Mouse (Mus musculus): ENCODE results near the gene Cd38. TPM values are rescaled to one million over a fixed set of nuclear protein-coding genes. Genes with fewer than 3 reads are reported as not detected.

Gene Cd38
- 3.8 and 4.9 TPM in 2 replicates for polyA plus RNA-seq (2012; ENCODE audit: insufficient read depth, insufficient read length, missing spikeins)

GRCm38 (mm10) chr5:43868253-43868652, at the start of gene Cd38:
Gene Cd38 (plus strand): TSS chr5:43868553.
- Histone ChIP-seq H3K4me3 (ENCODE audit: insufficient read depth, low read depth, low read length) (peak within 1 kb of the TSS; percentile 76), H3K4me1 (ENCODE audit: control insufficient read depth, insufficient read depth, insufficient read length, low read length) (peaks cover 5% of the 10 kb centered on the region), H3K27ac (replicated peaks; ENCODE audit: low read depth, low read length) (peak within 1 kb of the TSS; percentile 98)

GRCm38 (mm10) chr5:43818695-43819094, 49.7 kb upstream of the Cd38 start, which contains the start of gene Bst1:
Gene Bst1 (plus strand): TSS chr5:43818885.
- Histone ChIP-seq H3K4me3 (ENCODE audit: insufficient read depth, low read depth, low read length) (no peak within 1 kb of the TSS), H3K4me1 (ENCODE audit: control insufficient read depth, insufficient read depth, insufficient read length, low read length) (no peaks in the 10 kb centered on the region), H3K27ac (replicated peaks; ENCODE audit: low read depth, low read length) (no peak within 1 kb of the TSS)

- no peak overlapping the region for H3K4me3 ChIP-seq (ENCODE audit: insufficient read depth, low read depth, low read length)
- H3K27ac ChIP-seq (replicated peaks; ENCODE audit: low read depth, low read length), result no peak overlapping the region
- H3K4me1 ChIP-seq (ENCODE audit: control insufficient read depth, insufficient read depth, insufficient read length, low read length), result no peaks in the 10 kb centered on the region
Measured at GRCm38 (mm10) chr5:43820785-43821184, 47.6 kb upstream of the Cd38 start.

GRCm38 (mm10) chr5:43821538-43821937, 46.8 kb upstream of the Cd38 start, which contains the start of gene Fbxl5:
Gene Fbxl5 (minus strand): TSS chr5:43821638.
- no peaks in the 10 kb centered on the region for H3K4me1 ChIP-seq (ENCODE audit: control insufficient read depth, insufficient read depth, insufficient read length, low read length)
- H3K4me3 ChIP-seq (ENCODE audit: insufficient read depth, low read depth, low read length), result no peak within 1 kb of the TSS
- no peak within 1 kb of the TSS for H3K27ac ChIP-seq (replicated peaks; ENCODE audit: low read depth, low read length)

GRCm38 (mm10) chr5:43822199-43822598, 46.2 kb upstream of the Cd38 start:
- no peaks in the 10 kb centered on the region for H3K4me1 ChIP-seq (ENCODE audit: control insufficient read depth, insufficient read depth, insufficient read length, low read length)
- no peak overlapping the region for H3K27ac ChIP-seq (replicated peaks; ENCODE audit: low read depth, low read length)
- H3K4me3 ChIP-seq (ENCODE audit: insufficient read depth, low read depth, low read length), result no peak overlapping the region

DNA sequence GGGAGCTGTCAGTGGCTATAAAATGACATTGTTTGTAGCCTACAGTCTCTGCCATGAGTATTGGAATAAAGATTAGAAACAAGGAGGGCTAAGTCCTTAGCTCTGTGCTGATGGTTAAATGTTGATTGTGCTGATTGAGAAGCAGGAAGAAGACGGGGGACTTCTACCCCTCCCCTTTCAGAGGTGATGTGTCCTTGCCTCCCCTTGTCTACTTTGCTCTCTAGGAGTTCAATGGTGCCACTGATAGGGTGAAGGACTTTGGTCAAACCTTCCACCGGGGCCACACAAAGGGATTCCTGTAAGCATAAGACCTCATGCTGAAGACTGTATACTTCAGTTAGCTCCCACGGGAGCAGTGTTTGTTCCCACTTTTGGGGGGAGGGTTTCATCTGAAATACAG, 45.5 kb upstream of the Cd38 start:
- Histone ChIP-seq H3K4me3 (ENCODE audit: insufficient read depth, low read depth, low read length) (no peak overlapping the region), H3K4me1 (ENCODE audit: control insufficient read depth, insufficient read depth, insufficient read length, low read length) (no peaks in the 10 kb centered on the region)

DNA sequence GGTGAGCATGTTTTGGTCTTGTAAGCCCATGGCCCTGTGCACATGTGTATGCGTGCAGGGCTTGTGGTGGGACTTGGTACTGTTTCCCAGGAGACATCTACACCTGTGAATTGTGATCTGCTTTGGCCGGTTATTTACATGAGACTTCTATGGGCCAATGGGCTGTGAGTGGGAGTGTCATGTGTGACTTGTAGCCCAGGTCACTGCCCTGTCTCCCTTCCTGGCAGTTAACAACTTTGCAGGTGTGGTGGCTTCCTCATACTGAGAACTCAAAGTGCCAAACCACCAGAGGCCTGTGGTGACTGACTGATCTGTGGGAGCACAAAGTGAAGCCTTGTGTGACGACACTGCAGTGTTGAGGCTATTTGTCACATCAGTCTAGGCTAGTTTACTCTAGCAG, 43.8 kb upstream of the Cd38 start:
- H3K4me3 ChIP-seq (ENCODE audit: insufficient read depth, low read depth, low read length), result no peak overlapping the region
- H3K27ac ChIP-seq (replicated peaks; ENCODE audit: low read depth, low read length), result no peak overlapping the region
- H3K4me1 ChIP-seq (ENCODE audit: control insufficient read depth, insufficient read depth, insufficient read length, low read length), result no peaks in the 10 kb centered on the region

More for the DNA sequence above, 45.5 kb upstream of the Cd38 start:
- H3K27ac ChIP-seq (replicated peaks; ENCODE audit: low read depth, low read length), result no peak overlapping the region

- no peaks in the 10 kb centered on the region for H3K4me1 ChIP-seq (ENCODE audit: control insufficient read depth, insufficient read depth, insufficient read length, low read length)
- no peak overlapping the region for H3K4me3 ChIP-seq (ENCODE audit: insufficient read depth, low read depth, low read length)
- H3K27ac ChIP-seq (replicated peaks; ENCODE audit: low read depth, low read length), result no peak overlapping the region
Measured at GRCm38 (mm10) chr5:43826883-43827282, 41.5 kb upstream of the Cd38 start.

DNA sequence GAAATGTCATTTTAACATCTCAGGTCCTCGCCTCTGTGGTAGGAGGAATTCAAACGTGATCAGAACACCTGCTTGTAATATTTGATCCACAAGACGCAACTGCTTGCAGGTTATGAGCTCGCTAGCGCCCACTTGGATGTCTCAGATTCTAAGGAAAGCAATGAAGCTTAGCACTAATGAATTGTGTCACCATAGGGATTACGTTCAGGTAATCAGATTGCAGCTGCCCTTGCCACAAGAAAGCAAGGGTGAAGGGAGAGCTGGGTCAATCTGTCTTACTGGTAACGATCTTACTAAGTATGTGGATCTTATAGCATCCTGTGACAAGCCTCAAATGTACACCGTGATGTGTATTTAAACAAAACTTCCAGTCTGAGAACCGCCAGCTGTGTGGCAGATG, 41.0 kb upstream of the Cd38 start:
- H3K4me1 ChIP-seq (ENCODE audit: control insufficient read depth, insufficient read depth, insufficient read length, low read length), result no peaks in the 10 kb centered on the region
- no peak overlapping the region for H3K4me3 ChIP-seq (ENCODE audit: insufficient read depth, low read depth, low read length)
- H3K27ac ChIP-seq (replicated peaks; ENCODE audit: low read depth, low read length), result no peak overlapping the region

DNA sequence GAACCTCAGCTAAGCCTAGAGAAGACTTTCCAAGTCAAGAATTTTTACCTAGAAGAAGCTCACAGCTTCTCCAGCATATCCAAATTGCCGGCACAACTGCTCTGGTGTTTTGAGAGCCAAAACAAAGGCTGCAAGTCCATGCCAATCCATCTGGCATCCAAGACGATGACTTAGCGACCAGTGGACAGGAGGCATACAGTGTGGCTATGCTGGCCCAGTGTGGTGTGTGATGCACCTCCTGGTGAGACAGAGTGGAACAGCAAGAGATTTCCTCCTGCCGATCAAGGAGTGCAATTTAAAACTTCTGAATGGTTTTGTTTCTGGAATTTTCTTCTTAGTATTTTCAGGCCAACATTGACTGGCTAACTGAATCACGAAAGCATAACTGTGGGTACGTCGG, 31.8 kb upstream of the Cd38 start:
- no peak overlapping the region for H3K27ac ChIP-seq (replicated peaks; ENCODE audit: low read depth, low read length)
- H3K4me1 ChIP-seq (ENCODE audit: control insufficient read depth, insufficient read depth, insufficient read length, low read length), result no peaks in the 10 kb centered on the region
- H3K4me3 ChIP-seq (ENCODE audit: insufficient read depth, low read depth, low read length), result no peak overlapping the region

GRCm38 (mm10) chr5:43837372-43837771, 31.0 kb upstream of the Cd38 start:
- no peaks in the 10 kb centered on the region for H3K4me1 ChIP-seq (ENCODE audit: control insufficient read depth, insufficient read depth, insufficient read length, low read length)
- H3K4me3 ChIP-seq (ENCODE audit: insufficient read depth, low read depth, low read length), result no peak overlapping the region
- H3K27ac ChIP-seq (replicated peaks; ENCODE audit: low read depth, low read length), result no peak overlapping the region

DNA sequence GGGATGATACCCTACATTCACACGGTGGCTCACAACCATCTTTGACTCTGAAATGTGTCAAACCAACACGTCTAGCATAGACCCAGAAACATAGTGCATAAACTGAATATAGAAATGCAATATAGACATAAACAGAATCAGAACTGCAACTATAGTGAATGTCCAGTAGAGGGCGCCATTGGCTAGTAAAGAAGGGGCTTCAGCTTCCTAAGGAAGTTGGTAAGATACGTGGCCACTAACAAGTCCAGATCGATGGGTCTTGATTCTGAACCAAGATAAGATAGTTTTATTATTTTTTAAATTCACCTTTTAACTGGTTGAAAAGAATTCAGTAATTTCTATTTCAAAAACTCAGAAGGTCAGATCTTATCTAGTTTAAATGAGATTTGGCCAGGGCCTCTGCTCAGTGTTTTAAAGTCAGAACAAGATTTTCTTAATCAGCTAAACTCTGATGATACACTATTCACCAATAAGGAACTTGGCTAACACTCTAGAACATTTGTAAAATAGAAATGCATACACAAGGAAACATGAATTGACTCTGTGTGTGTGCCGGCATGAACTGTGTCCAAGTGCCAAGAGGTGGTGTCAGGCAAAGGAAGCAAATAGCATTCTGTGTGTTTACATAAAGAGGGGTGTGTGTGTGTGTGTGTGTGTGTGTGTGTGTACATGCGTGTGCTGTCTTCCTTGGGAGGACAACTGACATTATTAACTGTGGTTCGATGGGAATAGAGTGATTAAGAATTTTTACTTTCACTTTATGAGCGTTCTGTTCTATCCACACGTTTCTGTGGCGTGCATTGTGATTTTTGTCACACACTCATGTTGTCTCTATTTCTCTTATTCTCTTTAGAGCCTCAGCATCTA, 27.0 kb upstream of the Cd38 start:
- peak overlapping the region; percentile 55 for H3K27ac ChIP-seq (replicated peaks; ENCODE audit: low read depth, low read length)
- peak overlapping the region; percentile 54 for H3K4me3 ChIP-seq (ENCODE audit: insufficient read depth, low read depth, low read length)
- peaks cover 11% of the 10 kb centered on the region; the same call in 1 of the 2 replicates for H3K4me1 ChIP-seq (ENCODE audit: control insufficient read depth, insufficient read depth, insufficient read length, low read length)

- Histone ChIP-seq H3K27ac (replicated peaks; ENCODE audit: low read depth, low read length) (peak overlapping the region; percentile 55), H3K4me1 (ENCODE audit: control insufficient read depth, insufficient read depth, insufficient read length, low read length) (peaks cover 14% of the 10 kb centered on the region; the same call in 1 of the 2 replicates), H3K4me3 (ENCODE audit: insufficient read depth, low read depth, low read length) (peak overlapping the region; percentile 54)
Measured at GRCm38 (mm10) chr5:43842011-43842285, 26.4 kb upstream of the Cd38 start.

GRCm38 (mm10) chr5:43842576-43843155, 25.7 kb upstream of the Cd38 start:
- Histone ChIP-seq H3K4me1 (ENCODE audit: control insufficient read depth, insufficient read depth, insufficient read length, low read length) (peaks cover 14% of the 10 kb centered on the region; the same call in 1 of the 2 replicates), H3K27ac (replicated peaks; ENCODE audit: low read depth, low read length) (no peak overlapping the region), H3K4me3 (ENCODE audit: insufficient read depth, low read depth, low read length) (no peak overlapping the region)

DNA sequence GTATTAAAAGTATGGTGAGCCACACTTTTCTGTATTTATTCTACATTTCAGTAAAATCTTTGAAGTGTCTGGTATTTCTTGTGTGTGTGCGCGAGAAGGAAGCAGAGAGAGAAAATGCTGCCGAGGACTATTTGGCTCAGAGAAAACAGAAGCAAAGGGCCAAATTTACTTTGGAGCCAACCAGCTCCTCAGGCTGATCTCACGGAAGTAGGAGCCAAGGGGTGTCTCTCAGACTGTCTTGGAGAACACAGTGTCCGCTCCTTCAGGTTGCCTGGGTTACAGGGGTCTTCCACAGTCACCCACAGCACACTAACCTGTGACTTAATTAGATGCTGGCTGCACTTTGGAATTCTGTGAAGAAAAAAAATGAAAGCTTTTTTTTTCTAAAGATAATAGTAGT, 23.3 kb upstream of the Cd38 start:
- Histone ChIP-seq H3K4me1 (ENCODE audit: control insufficient read depth, insufficient read depth, insufficient read length, low read length) (peaks cover 14% of the 10 kb centered on the region; the same call in 1 of the 2 replicates), H3K27ac (replicated peaks; ENCODE audit: low read depth, low read length) (peak overlapping the region; percentile 87), H3K4me3 (ENCODE audit: insufficient read depth, low read depth, low read length) (no peak overlapping the region)

- Histone ChIP-seq H3K27ac (replicated peaks; ENCODE audit: low read depth, low read length) (peak overlapping the region; percentile 46; the same call in 1 of the 2 replicates), H3K4me3 (ENCODE audit: insufficient read depth, low read depth, low read length) (no peak overlapping the region), H3K4me1 (ENCODE audit: control insufficient read depth, insufficient read depth, insufficient read length, low read length) (peaks cover 14% of the 10 kb centered on the region; the same call in 1 of the 2 replicates)
Measured at GRCm38 (mm10) chr5:43845646-43846045, 22.7 kb upstream of the Cd38 start.

Data from brown adipose tissue, adult 24 weeks (tissue).